Mouse (Mus musculus): ENCODE measurements at regions not wholly inside any gene's neighbourhood (a gene's known extent, or its start where the extent isn't known, plus 50 kb on each side); places are given as distances from the start of the nearest gene placed in this dataset.

GRCm38 (mm10) chr3:104586342-104587175, 51.9 kb upstream of the Slc16a1 start:
- WGBS = 94% methylated on average over 6 of the region's 6 CpGs
- no peak overlapping the region for H3K4me3 ChIP-seq (ENCODE audit: control insufficient read depth, insufficient read depth, low read length)
- H3K27ac ChIP-seq (ENCODE audit: control insufficient read depth, insufficient read depth, low read length) = no peak overlapping the region
- TF ChIP-seq CTCF (IDR thresholded peaks at IDR 0.05; ENCODE audit: borderline replicate concordance, control insufficient read depth, extremely low read depth, insufficient read depth, low read length, poor library complexity) (no peak), POLR2A (IDR thresholded peaks at IDR 0.05; ENCODE audit: control insufficient read depth, extremely low read depth, insufficient read depth, low read length, poor library complexity) (no peak)
- H3K36me3 ChIP-seq (ENCODE audit: control insufficient read depth, insufficient read depth, low read length) = no peaks in the 10 kb centered on the region
- no peak for DNase-seq
- no peaks in the 10 kb centered on the region for H3K4me1 ChIP-seq (replicated peaks; ENCODE audit: control insufficient read depth, insufficient read depth, low read length)
- H3K27me3 ChIP-seq (ENCODE audit: control insufficient read depth, insufficient read depth, low read length) = no peaks in the 10 kb centered on the region

- Histone ChIP-seq H3K27ac (ENCODE audit: control insufficient read depth, insufficient read depth, low read length) (no peak overlapping the region), H3K27me3 (ENCODE audit: control insufficient read depth, insufficient read depth, low read length) (no peaks in the 10 kb centered on the region), H3K36me3 (ENCODE audit: control insufficient read depth, insufficient read depth, low read length) (no peaks in the 10 kb centered on the region), H3K4me1 (replicated peaks; ENCODE audit: control insufficient read depth, insufficient read depth, low read length) (no peaks in the 10 kb centered on the region), H3K4me3 (ENCODE audit: control insufficient read depth, insufficient read depth, low read length) (no peak overlapping the region)
- WGBS = 91% methylated on average over 6 of the region's 6 CpGs
- no peak for DNase-seq
- TF ChIP-seq POLR2A (IDR thresholded peaks at IDR 0.05; ENCODE audit: control insufficient read depth, extremely low read depth, insufficient read depth, low read length, poor library complexity) (no peak), CTCF (IDR thresholded peaks at IDR 0.05; ENCODE audit: borderline replicate concordance, control insufficient read depth, extremely low read depth, insufficient read depth, low read length, poor library complexity) (no peak)
These were observed 53.2 kb upstream of the Slc16a1 start for GRCm38 (mm10) chr3:104585303-104585702.

- Histone ChIP-seq H3K4me1 (replicated peaks; ENCODE audit: control insufficient read depth, insufficient read depth, low read length) (no peaks in the 10 kb centered on the region), H3K36me3 (ENCODE audit: control insufficient read depth, insufficient read depth, low read length) (no peaks in the 10 kb centered on the region), H3K4me3 (ENCODE audit: control insufficient read depth, insufficient read depth, low read length) (no peak overlapping the region), H3K27me3 (ENCODE audit: control insufficient read depth, insufficient read depth, low read length) (no peaks in the 10 kb centered on the region), H3K27ac (ENCODE audit: control insufficient read depth, insufficient read depth, low read length) (no peak overlapping the region)
- TF ChIP-seq CTCF (IDR thresholded peaks at IDR 0.05; ENCODE audit: borderline replicate concordance, control insufficient read depth, extremely low read depth, insufficient read depth, low read length, poor library complexity) (no peak), POLR2A (IDR thresholded peaks at IDR 0.05; ENCODE audit: control insufficient read depth, extremely low read depth, insufficient read depth, low read length, poor library complexity) (no peak)
- WGBS = 91% methylated on average over 7 of the region's 7 CpGs
- no peak for DNase-seq
These were observed 55.2 kb upstream of the Slc16a1 start for GRCm38 (mm10) chr3:104583236-104583635.

- no peak overlapping the region for H3K4me3 ChIP-seq (ENCODE audit: control insufficient read depth, insufficient read depth, low read length)
- H3K27me3 ChIP-seq (ENCODE audit: control insufficient read depth, insufficient read depth, low read length) = no peaks in the 10 kb centered on the region
- TF ChIP-seq CTCF (IDR thresholded peaks at IDR 0.05; ENCODE audit: borderline replicate concordance, control insufficient read depth, extremely low read depth, insufficient read depth, low read length, poor library complexity) = no peak
- no peak for TF ChIP-seq POLR2A (IDR thresholded peaks at IDR 0.05; ENCODE audit: control insufficient read depth, extremely low read depth, insufficient read depth, low read length, poor library complexity)
- DNase-seq = no peak
- 97% methylated on average over 10 of the region's 10 CpGs for WGBS
- no peak overlapping the region for H3K27ac ChIP-seq (ENCODE audit: control insufficient read depth, insufficient read depth, low read length)
- peaks cover 4% of the 10 kb centered on the region for H3K4me1 ChIP-seq (replicated peaks; ENCODE audit: control insufficient read depth, insufficient read depth, low read length)
- no peaks in the 10 kb centered on the region for H3K36me3 ChIP-seq (ENCODE audit: control insufficient read depth, insufficient read depth, low read length)
These were observed 55.9 kb upstream of the Slc16a1 start for GRCm38 (mm10) chr3:104582521-104582920.

GRCm38 (mm10) chr3:104579186-104579585, 59.3 kb upstream of the Slc16a1 start:
- H3K36me3 ChIP-seq (ENCODE audit: control insufficient read depth, insufficient read depth, low read length) = no peaks in the 10 kb centered on the region
- TF ChIP-seq POLR2A (IDR thresholded peaks at IDR 0.05; ENCODE audit: control insufficient read depth, extremely low read depth, insufficient read depth, low read length, poor library complexity) (no peak), CTCF (IDR thresholded peaks at IDR 0.05; ENCODE audit: borderline replicate concordance, control insufficient read depth, extremely low read depth, insufficient read depth, low read length, poor library complexity) (no peak)
- no peaks in the 10 kb centered on the region for H3K27me3 ChIP-seq (ENCODE audit: control insufficient read depth, insufficient read depth, low read length)
- H3K4me3 ChIP-seq (ENCODE audit: control insufficient read depth, insufficient read depth, low read length) = no peak overlapping the region
- peaks cover 9% of the 10 kb centered on the region for H3K4me1 ChIP-seq (replicated peaks; ENCODE audit: control insufficient read depth, insufficient read depth, low read length)
- H3K27ac ChIP-seq (ENCODE audit: control insufficient read depth, insufficient read depth, low read length) = no peak overlapping the region
- no peak for DNase-seq
- WGBS = 94% methylated on average over 4 of the region's 4 CpGs

- TF ChIP-seq CTCF (IDR thresholded peaks at IDR 0.05; ENCODE audit: borderline replicate concordance, control insufficient read depth, extremely low read depth, insufficient read depth, low read length, poor library complexity) (no peak), POLR2A (IDR thresholded peaks at IDR 0.05; ENCODE audit: control insufficient read depth, extremely low read depth, insufficient read depth, low read length, poor library complexity) (no peak)
- Histone ChIP-seq H3K36me3 (ENCODE audit: control insufficient read depth, insufficient read depth, low read length) (no peaks in the 10 kb centered on the region), H3K4me1 (replicated peaks; ENCODE audit: control insufficient read depth, insufficient read depth, low read length) (peaks cover 9% of the 10 kb centered on the region), H3K4me3 (ENCODE audit: control insufficient read depth, insufficient read depth, low read length) (no peak overlapping the region), H3K27ac (ENCODE audit: control insufficient read depth, insufficient read depth, low read length) (no peak overlapping the region), H3K27me3 (ENCODE audit: control insufficient read depth, insufficient read depth, low read length) (no peaks in the 10 kb centered on the region)
- DNase-seq = no peak
- 73% methylated on average over 3 of the region's 3 CpGs for WGBS
These were observed 60.1 kb upstream of the Slc16a1 start for GRCm38 (mm10) chr3:104578374-104578773.
